Mouse (Mus musculus) liver, adult 2 months (tissue): Measurements from ENCODE around the gene Crb1.

Experiments
- CTCF ChIP-seq: fragments of 200-500 bp; IDR thresholded peaks from 2 replicates; pipeline ENCODE4 v1.5.1; 2011; ENCODE audit warnings: low read depth, low read length, control low read depth
- POLR2A ChIP-seq: fragments of 200-500 bp; IDR thresholded peaks from 2 replicates; pipeline ENCODE4 v1.6.1; 2011; ENCODE audit warnings: low read length, control low read depth; ENCODE audit not compliant: insufficient read depth; ENCODE audit errors: extremely low read depth

DNA sequence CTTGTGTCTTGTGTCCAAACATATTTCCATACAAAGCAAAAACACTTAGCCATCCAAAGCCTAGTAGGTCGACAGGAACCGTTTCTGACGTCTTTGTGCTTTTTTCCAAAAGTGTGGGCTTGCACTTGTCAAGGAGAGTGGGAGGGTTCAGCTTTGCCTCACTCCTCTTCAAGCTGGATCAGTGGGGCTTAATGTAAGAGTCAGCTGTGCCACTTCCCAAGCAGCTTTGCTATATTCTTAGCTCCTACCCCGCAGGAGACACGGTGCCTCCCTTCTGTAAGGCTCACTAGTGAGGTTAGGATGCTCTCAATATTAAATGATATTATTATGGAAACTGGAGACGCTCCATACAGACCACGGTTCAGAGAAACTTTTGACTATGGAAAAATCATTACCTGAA lies 121.3 kb downstream of the Crb1 start:
- TF ChIP-seq CTCF (no peak), POLR2A (no peak)
